Mouse (Mus musculus) testis, adult 2 months (tissue): ENCODE data around the gene Eif1ad.

Experiments
- CTCF ChIP-seq: fragments of 200-500 bp; IDR thresholded peaks from 2 replicates; pipeline ENCODE4 v1.5.1; 2012; ENCODE audit warnings: low read depth, mild to moderate bottlenecking, inconsistent platforms, low read length, moderate library complexity; ENCODE audit not compliant: control insufficient read depth, insufficient read depth, insufficient replicate concordance
- POLR2A ChIP-seq: fragments of 200-500 bp; IDR thresholded peaks from 2 replicates; pipeline ENCODE4 v1.6.1; 2012; ENCODE audit warnings: low read depth, mild to moderate bottlenecking, inconsistent platforms, low read length, moderate library complexity; ENCODE audit not compliant: control insufficient read depth

GRCm38 (mm10) chr19:5327970-5328369 lies 38.6 kb upstream of the Eif1ad start:
- TF ChIP-seq CTCF (no peak), POLR2A (no peak)
